7 mouse cellular contexts compared by ENCODE assay signal in genomic region chr9:56507682-56508061, GRCm38 (mm10).
DNase-seq lines count a peak whose midpoint lies in the region; ATAC-seq and TF ChIP-seq lines count a peak whose summit lies in the region.

No protein-coding gene starts in this region.

- peak overlapping the region; percentile 72 for H3K9ac ChIP-seq in forebrain, embryonic 16.5 days (replicated peaks; ENCODE audit: low read depth, low read length)
- H3K9ac ChIP-seq in liver, postnatal 0 days (replicated peaks) = peak overlapping the region; percentile 18; the same call in 1 of the 2 replicates

- no peaks in the 10 kb centered on the region for H3K36me3 ChIP-seq in spleen, adult 2 months (ENCODE audit: control insufficient read depth, insufficient read depth, low read length)
- H3K36me3 ChIP-seq in forebrain, embryonic 16.5 days (ENCODE audit: control insufficient read depth, insufficient read depth) = no peaks in the 10 kb centered on the region
- no peaks in the 10 kb centered on the region for H3K36me3 ChIP-seq in liver, postnatal 0 days (replicated peaks; ENCODE audit: insufficient read depth, low read length)

- TF ChIP-seq CTCF in spleen, adult 2 months (IDR thresholded peaks at IDR 0.05; ENCODE audit: extremely low read depth, insufficient read depth, insufficient read length, insufficient replicate concordance) = no peak
- no peak for TF ChIP-seq CTCF in liver, postnatal 0 days (IDR thresholded peaks at IDR 0.05; ENCODE audit: low read depth)

- peak overlapping the region; percentile 77 for H3K4me2 ChIP-seq in forebrain, embryonic 16.5 days (ENCODE audit: low read length)
- H3K4me2 ChIP-seq in liver, postnatal 0 days (ENCODE audit: low read depth, low read length) = peak overlapping the region; percentile 91

- peak overlapping the region; percentile 61; the same call in 1 of the 2 replicates for H3K4me3 ChIP-seq in spleen, adult 2 months (ENCODE audit: extremely low read depth, insufficient read depth, insufficient read length)
- H3K4me3 ChIP-seq in forebrain, embryonic 16.5 days (replicated peaks; ENCODE audit: low read length) = peak overlapping the region; percentile 45
- peak overlapping the region; percentile 50 for H3K4me3 ChIP-seq in liver, postnatal 0 days (ENCODE audit: low read depth, low read length)

- no peak for TF ChIP-seq EP300 in liver, postnatal 0 days (IDR thresholded peaks at IDR 0.05; ENCODE audit: low read depth)

- DNase-seq in spleen, adult 2 months (ENCODE audit: low read depth in 1 of 2, low spot score in 2 of 2) = no peak
- no peak for DNase-seq in spleen, adult 12 weeks (ENCODE audit: low spot score)
- DNase-seq in liver, postnatal 0 days = no peak
- DNase-seq in thymus, postnatal 36 days = peak; percentile 6 to 11
- DNase-seq in left cerebral cortex, postnatal 10 days (ENCODE audit: extremely low spot score in 1 of 2, low spot score in 2 of 2) = no peak
- no peak for DNase-seq in frontal cortex, adult 2 months (ENCODE audit: extremely low spot score in 1 of 2, low spot score in 1 of 2)

- intact Hi-C loops in left cerebral cortex, postnatal 10 days (cut with DNase I) = loop anchor here (2.0 to 10.0 kb wide), 3 partner anchors 91 to 293 kb away; no protein-coding TSS in a partner anchor

- peak overlapping the region; percentile 76 for H3K27ac ChIP-seq in spleen, adult 2 months (ENCODE audit: insufficient read depth, low read length)
- H3K27ac ChIP-seq in forebrain, embryonic 16.5 days (ENCODE audit: low read length) = peak overlapping the region; percentile 99
- H3K27ac ChIP-seq in liver, postnatal 0 days (ENCODE audit: low read depth) = peak overlapping the region; percentile 82

- no peaks in the 10 kb centered on the region for H3K9me3 ChIP-seq in forebrain, embryonic 16.5 days (ENCODE audit: control insufficient read depth, low read length)
- no peaks in the 10 kb centered on the region for H3K9me3 ChIP-seq in liver, postnatal 0 days (ENCODE audit: low read length)

- ATAC-seq in forebrain, embryonic 16.5 days = no peak
- no peak for ATAC-seq in liver, postnatal 0 days

- 54% methylated on average over 4 of the region's 4 CpGs for WGBS in spleen, adult 2 months
- WGBS in forebrain, embryonic 16.5 days = 39% methylated on average over 4 of the region's 4 CpGs
- 48% methylated on average over 4 of the region's 4 CpGs for WGBS in liver, postnatal 0 days (ENCODE audit: insufficient replicate concordance)

- TF ChIP-seq POLR2A in spleen, adult 2 months (IDR thresholded peaks at IDR 0.05; ENCODE audit: low read depth, low read length) = no peak

- H3K4me1 ChIP-seq in spleen, adult 2 months (ENCODE audit: control insufficient read depth, insufficient read depth, insufficient read length) = peaks cover 4% of the 10 kb centered on the region
- peaks cover 27% of the 10 kb centered on the region for H3K4me1 ChIP-seq in forebrain, embryonic 16.5 days (replicated peaks; ENCODE audit: control insufficient read depth, insufficient read depth, low read length)
- peaks cover 30% of the 10 kb centered on the region for H3K4me1 ChIP-seq in liver, postnatal 0 days (ENCODE audit: insufficient read depth)

- no peaks in the 10 kb centered on the region for H3K27me3 ChIP-seq in spleen, adult 2 months (ENCODE audit: control insufficient read depth, insufficient read depth, low read length)
- H3K27me3 ChIP-seq in forebrain, embryonic 16.5 days (replicated peaks; ENCODE audit: control insufficient read depth, insufficient read depth, low read length) = no peaks in the 10 kb centered on the region
- H3K27me3 ChIP-seq in liver, postnatal 0 days (ENCODE audit: insufficient read depth, low read length) = no peaks in the 10 kb centered on the region

Comparison
In these comparisons a context has a peak if more than half of its experiments do, and no peak if none do; other contexts are left out.
1. DNase-seq: peak in thymus, postnatal 36 days (2 of 2); none in spleen, adult 2 months (0 of 2), spleen, adult 12 weeks (single experiment), liver, postnatal 0 days (single experiment), left cerebral cortex, postnatal 10 days (0 of 2) and frontal cortex, adult 2 months (0 of 2).
2. Peak in every context shown above with its lines, with median percentiles within 50 percentile points of each other: H3K27ac ChIP-seq and H3K4me3 ChIP-seq.